Mouse (Mus musculus): ENCODE data around the gene Myrfl.

GRCm38 (mm10) chr10:116788431-116788830 lies 108.3 kb downstream of the Myrfl start:
- TF ChIP-seq CTCF (IDR thresholded peaks at IDR 0.05; ENCODE audit: low read depth, low read length), result no peak
- TF ChIP-seq POLR2A (IDR thresholded peaks at IDR 0.05; ENCODE audit: extremely low read depth, insufficient read depth, low read length), result no peak

Measured in liver, adult 2 months (tissue).